Mouse (Mus musculus): Measurements from ENCODE around the gene Prrx2.
A peak's percentile ranks its signal among the peaks of the same experiment; 100 is the strongest.

Gene Prrx2

DNA sequence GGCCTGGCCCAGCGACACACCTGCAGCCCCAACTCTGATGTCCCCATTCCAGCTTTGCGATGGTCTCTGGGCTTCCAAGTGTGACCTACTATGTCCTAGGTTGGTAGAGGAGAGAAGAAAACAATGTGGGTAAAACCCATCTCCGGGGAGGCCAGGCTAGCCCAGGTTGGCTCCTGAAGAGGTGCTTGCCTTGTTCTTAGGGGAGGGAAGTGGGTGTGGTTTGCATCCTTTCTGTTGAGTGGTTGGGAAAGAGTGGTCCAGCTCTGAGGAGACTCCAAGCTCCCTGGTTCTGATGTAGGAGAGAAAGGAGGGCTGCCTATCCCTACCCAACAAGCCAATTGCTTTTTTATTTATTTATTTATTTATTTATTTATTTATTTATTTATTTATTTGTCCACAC, 30.7 kb downstream of the Prrx2 start:
- DNase-seq (ENCODE audit: low read depth, low spot score) = no peak

DNA sequence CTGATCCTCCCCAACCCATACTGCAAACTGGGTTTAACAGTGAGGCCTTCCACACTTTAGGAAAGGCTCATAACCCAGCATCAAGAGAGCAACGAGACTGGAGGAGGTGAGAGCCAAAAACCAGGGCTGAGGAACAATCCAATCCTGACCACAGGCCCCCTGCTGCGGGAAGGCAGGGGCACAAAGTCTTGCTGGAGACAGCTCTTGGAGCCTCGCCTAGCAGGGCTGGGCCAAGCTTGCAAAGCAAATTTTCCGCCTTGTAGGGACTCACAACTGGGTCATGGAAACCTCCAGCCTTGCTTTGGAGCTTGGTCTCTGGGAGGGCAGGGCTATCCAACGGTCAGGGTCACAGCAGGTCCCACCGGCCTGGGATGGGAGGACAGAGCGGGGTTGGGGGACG, 36.1 kb downstream of the Prrx2 start:
- no peak for DNase-seq (ENCODE audit: low read depth, low spot score)

DNA sequence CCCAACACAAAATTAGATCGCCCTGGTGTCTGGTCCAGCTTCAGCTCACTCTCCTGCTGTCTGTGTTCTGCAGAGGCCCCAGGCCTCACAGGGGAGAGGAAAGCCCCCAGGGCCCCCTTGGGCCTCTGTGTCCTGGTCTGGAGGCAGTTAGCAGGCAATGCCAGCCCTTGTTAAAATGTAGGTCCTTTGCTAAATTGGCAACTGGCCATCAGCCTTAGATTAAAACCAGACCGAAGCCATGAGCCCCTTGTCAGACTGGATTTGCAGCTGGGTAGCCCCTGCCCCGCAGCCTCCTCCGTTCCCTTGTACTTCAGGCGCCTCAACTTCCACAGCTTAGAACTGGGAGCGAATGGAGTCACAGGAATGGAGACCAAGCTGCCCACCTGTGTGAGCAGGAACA, 37.9 kb downstream of the Prrx2 start:
- no peak for DNase-seq (ENCODE audit: low read depth, low spot score)

DNA sequence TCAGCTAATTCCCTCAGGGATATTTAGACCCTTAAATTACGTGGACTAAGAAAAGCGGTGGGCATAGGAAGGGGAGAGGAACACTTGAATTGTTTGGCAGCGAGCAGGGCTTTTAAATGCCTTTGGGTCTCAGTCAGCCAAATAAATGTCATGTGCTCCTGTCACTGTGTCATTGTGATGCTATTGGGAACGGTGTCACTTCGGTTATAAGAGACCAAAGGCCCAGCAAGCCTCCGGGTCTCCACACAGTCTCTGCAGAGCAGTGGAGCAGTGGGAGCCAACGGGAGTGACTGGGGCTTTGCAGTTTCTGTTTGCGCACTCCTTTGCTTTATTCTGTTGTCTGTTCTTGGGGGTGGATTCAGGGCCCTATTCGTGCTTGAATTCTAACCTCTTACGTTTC, 39.7 kb downstream of the Prrx2 start:
- DNase-seq (ENCODE audit: low read depth, low spot score) = no peak

DNA sequence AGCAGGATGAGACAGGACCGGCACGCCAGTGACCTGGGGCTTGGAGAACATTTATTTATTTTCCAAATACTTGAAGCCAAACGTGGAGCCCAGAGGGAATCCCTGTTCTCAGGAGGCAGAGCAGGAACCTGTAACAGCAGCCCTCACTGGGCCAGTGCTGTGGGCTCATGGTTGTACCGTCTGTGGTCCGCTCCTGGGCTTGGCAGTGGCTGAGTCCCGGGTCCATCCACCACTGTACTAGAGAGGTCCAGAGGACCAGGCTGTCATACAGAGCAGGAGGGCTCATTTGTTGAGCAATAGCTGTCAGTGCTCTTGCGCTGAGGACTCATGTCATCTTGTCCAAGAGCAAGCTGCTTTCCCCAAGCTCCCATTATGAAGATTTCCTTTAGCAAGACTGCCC, 40.3 kb downstream of the Prrx2 start:
- no peak for DNase-seq (ENCODE audit: low read depth, low spot score)

DNA sequence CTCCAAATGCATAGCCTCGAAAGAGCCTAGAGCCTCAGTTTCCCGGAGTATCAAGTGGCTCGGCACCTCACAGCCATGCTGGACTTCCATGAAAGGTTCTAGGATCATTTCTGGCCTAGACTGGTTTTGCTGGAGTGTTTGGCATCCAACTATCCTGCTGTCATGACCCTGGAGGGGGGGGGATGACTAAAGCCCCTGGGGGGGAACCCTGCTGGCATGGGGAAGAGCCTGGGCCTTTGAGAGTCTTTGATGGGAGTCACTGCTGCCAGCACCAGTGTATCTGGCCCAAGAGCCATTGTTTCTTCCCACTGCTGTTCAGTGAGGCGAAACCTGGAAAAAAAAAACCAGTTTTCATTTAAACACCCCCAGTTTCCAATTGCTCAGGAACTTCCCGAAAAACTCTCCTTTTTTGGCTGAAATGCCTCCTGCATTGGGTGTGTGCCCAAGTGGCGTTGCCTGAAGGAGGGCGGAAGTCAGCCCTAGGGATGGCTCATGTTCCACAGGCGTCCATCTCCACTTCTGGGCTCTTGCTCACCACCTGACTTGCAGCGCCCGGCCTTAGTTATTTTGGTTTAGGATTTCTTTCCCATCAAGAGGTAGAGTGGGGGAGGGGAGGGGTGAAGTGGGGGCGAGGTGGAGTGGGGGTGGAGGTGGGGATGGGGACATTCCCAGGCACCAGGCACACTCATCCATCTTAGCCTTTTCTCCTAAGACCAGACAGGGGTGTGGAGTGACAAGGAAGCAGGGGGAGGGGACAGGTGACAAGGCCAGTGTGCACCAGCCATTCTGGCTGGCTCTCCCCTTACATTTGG, 41.1 kb downstream of the Prrx2 start:
- no peak for DNase-seq (ENCODE audit: low read depth, low spot score)

DNA sequence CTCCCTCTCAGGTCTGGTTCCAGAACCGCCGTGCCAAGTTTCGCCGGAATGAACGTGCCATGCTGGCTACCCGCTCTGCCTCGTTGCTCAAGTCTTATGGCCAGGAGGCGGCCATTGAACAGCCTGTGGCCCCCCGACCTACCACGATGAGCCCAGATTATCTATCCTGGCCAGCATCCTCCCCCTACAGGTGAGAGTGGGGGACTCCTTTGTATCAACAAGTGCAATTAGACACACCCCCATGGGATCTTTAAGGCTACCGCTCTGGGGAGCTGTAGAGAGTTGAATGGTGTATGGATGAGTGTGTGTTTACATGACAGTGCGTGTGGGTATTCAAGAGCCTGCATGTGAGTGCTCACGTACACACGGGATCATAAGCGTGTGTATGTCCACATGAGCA, 44.7 kb downstream of the Prrx2 start:
- no peak for DNase-seq (ENCODE audit: low read depth, low spot score)

DNA sequence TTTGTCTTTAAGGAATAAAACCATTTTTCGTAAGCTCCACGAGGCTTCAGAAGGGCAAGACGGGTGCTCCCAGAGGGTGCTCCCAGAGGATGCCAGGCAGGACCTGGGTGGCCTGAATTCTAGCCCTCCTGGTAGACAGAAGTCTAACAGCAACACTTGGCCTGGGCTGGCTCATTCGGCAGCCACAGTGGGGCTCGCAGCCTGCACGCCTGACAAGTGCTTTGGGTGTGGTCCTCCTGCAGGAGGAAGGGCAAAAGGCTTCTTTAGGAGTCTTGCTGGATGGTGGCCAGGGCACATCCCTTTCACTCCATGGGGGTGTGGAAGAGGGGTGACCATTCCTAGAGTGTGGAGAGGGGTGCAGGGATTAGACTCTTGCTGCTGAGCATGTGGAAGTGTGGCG, 46.4 kb downstream of the Prrx2 start:
- no peak for DNase-seq (ENCODE audit: low read depth, low spot score)

DNA sequence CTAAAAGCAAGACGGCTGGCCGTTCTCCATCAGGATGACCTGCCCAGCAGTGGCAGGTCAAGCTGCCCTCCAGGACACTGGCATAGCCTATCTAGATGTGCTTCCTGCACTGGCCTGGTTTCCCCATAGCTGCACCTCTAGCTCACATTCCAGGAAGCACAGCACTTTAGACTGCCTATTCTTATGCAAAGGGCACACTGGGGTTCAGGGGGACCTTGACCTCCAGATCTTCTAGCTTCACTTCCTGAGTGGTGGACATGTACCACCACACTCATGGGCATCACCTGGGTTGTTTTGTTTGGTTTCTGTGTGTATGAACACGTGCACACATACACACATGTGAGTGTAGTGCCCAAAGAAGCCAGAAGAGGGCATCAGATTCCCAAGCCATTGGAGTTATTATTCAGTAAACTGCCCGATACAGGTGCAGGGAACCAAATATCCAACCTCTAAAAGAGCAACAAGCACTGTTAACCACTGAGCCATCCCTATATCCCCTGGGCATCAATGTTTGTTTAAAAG, 50.1 kb downstream of the Prrx2 start:
- DNase-seq (ENCODE audit: low read depth, low spot score) = no peak

DNA sequence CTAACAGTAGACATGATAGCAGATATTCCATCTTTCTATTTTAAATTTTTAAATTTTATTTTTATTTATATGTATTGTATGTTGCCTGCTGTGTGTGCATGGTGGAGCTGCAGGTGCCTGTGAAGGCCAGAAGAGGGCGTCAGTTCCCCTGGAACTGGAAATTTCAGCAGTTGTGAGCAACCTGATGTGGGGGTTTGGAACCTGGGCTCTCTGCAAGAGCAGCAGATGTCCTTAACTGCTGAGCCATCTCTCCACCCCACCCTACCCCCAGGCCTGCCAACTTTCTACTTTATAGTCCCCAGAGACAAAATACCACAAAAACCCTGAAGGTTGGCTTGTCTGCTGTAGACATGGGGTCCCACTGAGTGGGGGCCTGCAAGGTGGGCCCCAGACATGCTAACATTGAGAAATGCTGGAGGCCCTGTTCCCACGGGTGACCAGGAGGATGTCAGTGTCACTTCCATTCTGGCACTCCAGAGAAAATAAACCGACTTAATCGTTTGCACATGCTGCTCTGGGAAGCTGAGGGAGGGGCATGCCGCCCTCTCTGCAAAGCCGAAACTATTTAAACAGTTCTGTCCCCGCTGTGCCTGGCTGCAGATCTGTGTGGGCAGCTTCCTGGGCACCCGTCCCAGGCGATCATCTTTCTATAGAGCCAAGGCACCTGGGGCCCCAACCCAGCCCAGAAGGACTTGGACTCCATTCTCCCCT, 50.8 kb downstream of the Prrx2 start:
- no peak for DNase-seq (ENCODE audit: low read depth, low spot score)

DNA sequence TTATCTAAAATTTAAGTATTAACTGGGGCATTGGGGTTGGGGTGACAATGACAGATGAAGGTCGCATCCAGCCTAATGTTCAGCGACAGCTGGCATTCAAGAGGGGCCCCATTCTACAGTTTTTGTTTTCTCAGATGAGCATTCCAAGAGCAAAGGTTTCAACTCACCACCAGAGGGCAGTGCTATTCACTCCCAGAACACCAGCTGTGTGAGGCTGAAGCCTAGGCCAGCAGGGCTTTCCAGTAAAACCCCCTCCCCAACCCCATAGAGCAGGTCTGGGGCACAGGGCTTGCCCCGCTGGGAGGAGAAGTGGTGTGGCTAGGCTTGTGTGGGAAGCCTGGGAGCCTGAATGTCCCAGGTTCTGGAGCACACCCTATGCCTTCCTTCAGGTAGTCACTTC, 56.2 kb downstream of the Prrx2 start:
- peak; percentile 43 for DNase-seq (ENCODE audit: low read depth, low spot score)

DNA sequence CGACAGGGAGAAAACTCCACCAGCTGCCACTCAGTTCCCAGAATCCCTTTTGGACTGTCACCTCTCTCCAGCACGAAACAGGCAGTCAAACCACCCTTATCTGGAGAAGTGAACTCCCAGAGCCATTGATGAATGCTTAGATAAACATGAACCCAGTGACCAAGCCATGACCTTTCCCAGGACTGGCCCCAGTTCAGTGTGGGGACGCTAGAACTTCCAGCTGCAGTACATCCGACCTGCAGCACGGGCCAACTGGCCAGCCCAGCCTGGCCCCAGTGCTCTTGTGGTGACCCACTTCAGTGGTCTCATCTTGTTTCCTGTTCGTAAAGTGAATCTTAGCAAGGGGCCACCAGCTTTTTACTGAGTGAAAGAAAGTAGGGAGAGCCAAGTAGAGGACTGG, 58.6 kb downstream of the Prrx2 start:
- no peak for DNase-seq (ENCODE audit: low read depth, low spot score)

DNA sequence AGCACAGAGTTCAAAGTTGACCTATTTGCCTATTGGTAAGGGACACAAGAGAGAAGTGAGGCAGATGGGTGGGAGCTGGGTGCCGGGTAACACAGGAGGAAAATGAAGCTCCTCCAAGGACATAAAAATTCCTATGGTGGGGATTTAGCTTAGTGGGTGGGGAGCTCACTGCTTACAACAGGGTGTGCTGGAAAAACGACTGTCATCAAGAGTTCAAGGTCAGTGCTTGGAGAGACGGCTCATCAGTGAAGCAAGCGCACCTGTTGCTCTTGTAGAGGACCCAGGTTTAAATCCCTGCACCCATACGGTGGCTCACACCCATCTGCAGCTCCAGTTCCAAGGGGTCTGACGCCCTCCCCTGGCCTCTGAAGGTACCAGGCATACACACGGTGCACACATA, 59.2 kb downstream of the Prrx2 start:
- DNase-seq (ENCODE audit: low read depth, low spot score) = no peak

DNA sequence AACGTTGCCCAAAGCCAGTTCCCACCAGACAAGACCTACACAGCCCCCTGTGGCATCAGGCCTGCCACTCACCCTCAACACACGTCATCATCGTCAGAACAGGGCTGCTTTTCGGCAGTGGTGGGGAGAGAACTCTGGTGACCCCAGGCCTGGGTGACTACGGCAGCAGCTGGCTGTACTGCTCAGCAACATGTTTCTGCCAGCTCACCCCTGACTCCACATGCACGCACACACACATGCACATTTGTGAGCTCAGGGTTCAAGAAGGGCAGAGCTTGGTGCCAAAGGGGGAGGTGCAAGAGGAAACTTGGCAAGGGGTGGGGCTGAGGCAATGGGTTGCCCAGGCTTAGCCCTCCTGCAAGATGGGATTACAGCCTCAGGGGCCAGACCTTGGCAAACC, 62.5 kb downstream of the Prrx2 start:
- no peak for DNase-seq (ENCODE audit: low read depth, low spot score)

DNA sequence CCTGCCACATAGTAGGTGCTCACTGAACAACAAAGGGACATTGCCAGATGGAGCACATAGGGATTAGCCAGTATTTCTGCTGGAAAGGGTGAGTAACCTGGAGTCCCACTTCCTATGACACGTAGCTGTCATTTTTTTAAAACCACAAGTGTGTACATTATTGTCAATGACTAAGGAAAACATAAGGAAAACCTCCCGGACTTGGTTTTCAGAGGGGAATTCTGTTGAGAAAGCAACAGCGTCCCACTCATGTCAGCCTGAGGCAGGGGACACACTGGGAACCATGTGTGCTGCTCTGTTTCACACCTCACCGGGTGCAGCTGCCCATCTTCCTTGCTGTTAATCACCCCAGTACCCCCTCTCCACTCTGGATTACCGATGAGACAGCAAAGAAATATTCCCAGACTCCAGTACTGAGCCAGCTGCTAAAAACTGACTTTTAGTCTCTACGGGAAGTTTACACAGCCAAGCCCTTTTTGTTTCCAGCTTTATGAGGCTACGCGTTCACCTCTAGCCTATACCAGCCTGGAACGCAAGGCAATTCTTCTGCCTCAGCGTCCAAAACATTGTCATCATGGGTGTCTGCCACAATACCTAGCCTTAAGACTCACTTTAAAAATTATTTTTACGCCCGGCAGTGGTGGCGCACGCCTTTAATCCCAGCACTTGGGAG, 64.8 kb downstream of the Prrx2 start:
- DNase-seq (ENCODE audit: low read depth, low spot score) = no peak

DNA sequence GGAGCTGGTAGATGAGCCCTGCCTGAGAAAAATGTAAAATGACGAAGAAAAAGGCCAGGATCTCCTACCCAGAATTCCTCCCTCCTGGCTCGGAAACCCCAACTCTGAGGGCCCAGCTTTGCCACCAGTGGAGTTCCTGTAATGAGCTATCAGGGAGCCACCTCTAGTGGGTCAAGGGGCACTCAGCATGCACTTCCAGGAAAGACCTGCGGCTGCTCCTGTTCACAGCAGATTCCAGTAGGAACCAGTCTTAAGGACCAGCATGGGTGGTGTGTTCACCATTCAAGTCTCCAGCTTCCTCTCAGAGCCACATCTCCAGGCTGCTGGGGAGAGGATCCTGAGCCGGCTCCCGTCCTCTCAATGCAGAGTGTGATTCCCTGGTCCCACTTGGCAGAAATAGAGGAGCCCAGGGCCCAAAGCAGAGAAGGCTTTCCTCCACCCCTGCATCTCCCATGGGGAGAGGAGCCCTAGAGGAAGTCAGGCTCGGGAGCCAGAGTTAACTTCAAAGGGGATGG, 66.9 kb downstream of the Prrx2 start:
- no peak for DNase-seq (ENCODE audit: low read depth, low spot score)

DNA sequence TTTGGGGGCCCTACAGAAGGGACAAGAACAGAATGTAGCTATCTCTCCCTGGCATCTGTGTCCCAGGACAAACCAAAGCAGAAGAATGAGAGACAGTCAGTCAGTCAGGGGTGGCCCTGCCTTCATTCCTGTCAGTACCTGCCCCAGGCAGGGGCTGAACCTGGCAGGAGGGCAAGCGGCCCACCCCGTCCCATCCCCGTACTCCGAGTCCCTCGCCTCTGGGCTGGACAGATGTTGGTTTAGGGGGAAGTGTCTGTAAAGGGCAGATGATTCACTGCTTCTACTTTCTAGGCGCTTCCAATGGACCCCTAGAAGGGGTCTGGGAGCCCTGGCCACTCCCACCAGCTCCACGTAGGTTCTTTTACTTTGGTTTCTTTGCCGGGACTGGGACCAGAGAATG, 67.5 kb downstream of the Prrx2 start:
- DNase-seq (ENCODE audit: low read depth, low spot score) = no peak

DNA sequence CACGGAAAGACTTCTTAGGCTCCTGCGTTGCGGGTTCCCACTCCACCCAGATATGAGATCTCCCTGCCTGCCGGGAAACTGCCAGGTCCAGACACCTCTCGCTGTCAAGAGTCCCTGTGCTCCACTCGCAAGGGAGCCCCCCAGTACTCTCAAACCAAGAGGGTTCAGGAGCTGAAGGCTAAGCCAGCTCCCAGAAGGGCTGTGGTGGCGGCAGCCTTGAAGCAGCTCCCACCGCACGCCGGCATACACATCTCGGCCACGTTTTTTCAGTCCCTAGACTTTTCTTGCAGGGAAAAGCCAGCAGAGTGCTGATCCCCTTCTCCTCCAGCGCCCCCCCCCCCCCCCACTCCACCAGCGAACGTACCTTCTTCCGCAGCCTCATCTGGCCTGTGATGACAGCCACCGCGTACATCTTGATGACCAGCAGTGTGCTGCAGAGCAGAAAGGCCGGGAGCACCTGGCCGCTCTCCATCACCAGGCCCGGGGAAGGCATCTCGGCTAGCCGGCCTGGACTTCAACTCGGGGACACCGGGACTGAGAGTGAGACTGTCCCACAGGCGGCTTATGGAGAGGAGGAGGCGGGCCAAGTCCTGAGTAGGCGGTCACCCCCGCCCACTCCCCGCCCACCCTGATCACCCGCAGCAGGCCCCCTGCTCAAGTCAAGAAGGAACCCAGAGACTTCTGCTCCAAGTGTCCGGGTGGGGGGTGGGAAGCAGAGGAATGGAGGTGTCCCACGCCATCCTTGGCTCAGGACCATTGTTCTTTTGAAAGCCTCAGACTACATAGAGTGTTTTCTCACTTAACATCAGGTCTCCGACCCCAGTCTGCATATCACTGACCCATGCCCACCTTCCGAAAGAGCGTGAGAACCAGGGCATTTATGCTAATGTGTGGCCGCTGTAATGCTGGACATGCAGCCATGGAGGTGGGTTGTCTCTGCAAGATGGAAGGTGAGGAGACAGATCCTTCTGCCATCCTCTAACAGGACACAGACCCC, 68.3 kb downstream of the Prrx2 start:
- DNase-seq (ENCODE audit: low read depth, low spot score) = no peak

DNA sequence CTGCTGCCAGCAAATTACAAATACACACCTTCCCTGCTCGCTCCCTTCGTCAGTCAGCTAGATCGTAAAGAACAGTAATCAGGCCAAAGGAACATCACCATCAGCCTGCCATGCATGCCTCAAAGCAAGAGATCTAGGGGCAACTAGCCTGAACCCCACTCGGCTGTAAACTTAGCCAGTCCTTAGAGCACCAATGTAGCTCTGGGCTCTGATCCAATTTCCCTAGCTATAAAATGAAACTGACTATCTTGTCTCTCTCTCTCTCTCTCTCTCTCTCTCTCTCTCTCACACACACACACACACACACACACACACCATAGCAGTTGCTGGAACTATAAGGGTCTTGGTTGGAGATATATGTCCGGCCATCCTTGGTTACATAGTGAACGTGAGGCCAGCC, 69.5 kb downstream of the Prrx2 start:
- no peak for DNase-seq (ENCODE audit: low read depth, low spot score)

DNA sequence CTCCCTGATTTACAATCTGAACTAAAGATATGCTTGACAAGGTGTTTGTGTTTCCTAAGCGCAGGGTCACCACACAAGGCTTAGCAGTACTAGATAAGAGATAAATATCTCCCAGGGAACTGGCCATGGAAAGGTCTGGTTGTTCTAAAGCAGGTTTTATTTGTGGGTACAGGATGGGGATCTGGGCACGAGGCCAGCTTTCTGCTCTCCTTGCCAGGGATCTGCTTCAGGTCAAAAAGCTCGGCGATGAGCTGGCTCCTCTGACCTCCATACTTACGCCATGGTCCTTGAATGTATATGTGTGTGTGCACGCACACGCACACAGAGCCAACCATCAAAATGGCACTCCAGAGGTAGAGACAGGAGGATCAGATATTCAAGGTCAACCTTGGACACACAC, 70.2 kb downstream of the Prrx2 start:
- DNase-seq (ENCODE audit: low read depth, low spot score) = no peak

DNA sequence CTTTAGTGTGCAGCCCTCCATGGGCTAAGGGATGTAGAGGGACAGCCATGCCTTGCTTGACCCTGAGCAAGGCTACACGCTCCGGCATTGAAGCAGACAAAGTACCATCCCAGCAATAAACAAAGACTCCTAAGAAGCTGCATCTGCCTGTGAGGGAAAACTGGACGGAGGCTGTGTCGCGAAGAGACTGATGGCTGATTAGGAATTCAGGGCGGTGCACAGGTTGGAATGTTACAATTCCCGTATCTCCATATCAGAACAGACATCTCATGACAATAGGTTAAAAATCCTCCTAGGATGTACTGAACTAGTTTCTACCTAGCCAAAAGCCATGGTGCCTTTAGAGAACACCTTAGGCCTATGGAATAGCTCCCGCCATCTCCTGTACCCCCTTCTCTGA, 71.1 kb downstream of the Prrx2 start:
- no peak for DNase-seq (ENCODE audit: low read depth, low spot score)
